Comparison of ENCODE assay signal across 8 mouse cellular contexts in genomic region chr6:119489765-119490164, GRCm38 (mm10). TPM values are rescaled to one million over a fixed set of nuclear protein-coding genes. Genes with fewer than 3 reads are reported as not detected.
DNase-seq lines count a peak whose midpoint lies in the region; ATAC-seq and TF ChIP-seq lines count a peak whose summit lies in the region.

No protein-coding gene starts in this region.

- H3K4me2 ChIP-seq in stomach, embryonic 16.5 days (ENCODE audit: low read depth, low read length), result peak overlapping the region; percentile 32; the same call in 1 of the 2 replicates

- H3K36me3 ChIP-seq in ES-E14 (ENCODE audit: control insufficient read depth, insufficient read depth, low read length, poor library complexity, severe bottlenecking), result peaks cover under 1% of the 10 kb centered on the region; the same call in 1 of the 2 replicates
- no peaks in the 10 kb centered on the region for H3K36me3 ChIP-seq in stomach, embryonic 16.5 days (ENCODE audit: control insufficient read depth, insufficient read depth, low read length)

- H3K4me1 ChIP-seq in ES-E14 (ENCODE audit: control insufficient read depth in 2 of 2, insufficient read depth in 2 of 2, low read length in 2 of 2, poor library complexity in 1 of 2), result peaks cover 0 to 2% of the 10 kb centered on the region in 2 experiments; a peak in 1 of 4 replicates
- H3K4me1 ChIP-seq in stomach, embryonic 16.5 days (ENCODE audit: control insufficient read depth, insufficient read depth, low read length), result peaks cover 14% of the 10 kb centered on the region; the same call in 1 of the 2 replicates

- in situ Hi-C loops in ES-E14 (cut with MboI; ENCODE audit: low sequenced_read_pairs in 2 of 2, unreplicated experiment in 2 of 2), result loop anchor here (10.0 to 25.0 kb wide), 3 partner anchors 423 to 705 kb away; partner anchors contain the start of gene Rad52 (in 2 of the 2)

- WGBS in stomach, embryonic 16.5 days, result 6% methylated on average over 5 of the region's 5 CpGs

- H3K27ac ChIP-seq in ES-E14 (ENCODE audit: insufficient read depth, low read depth, low read length, poor library complexity, severe bottlenecking), result no peak overlapping the region
- no peak overlapping the region for H3K27ac ChIP-seq in stomach, embryonic 16.5 days (ENCODE audit: low read length)

- DNase-seq in layer of hippocampus, postnatal 10 days (ENCODE audit: low spot score in 2 of 2), result peak; percentile 67 to 69
- no peak for DNase-seq in layer of hippocampus, adult 9-10 months (ENCODE audit: low spot score)
- DNase-seq in ES-E14 (ENCODE audit: low read depth, low spot score), result no peak
- DNase-seq in embryo, embryonic 10 days (ENCODE audit: low spot score), result peak; percentile 85
- peak; percentile 52 for DNase-seq in lung, postnatal 14 days
- no peak for DNase-seq in adrenal gland, postnatal 25 days

- H3K4me3 ChIP-seq in ES-E14 (ENCODE audit: insufficient read depth in 1 of 2, low read depth in 1 of 2, low read length in 2 of 2, poor library complexity in 1 of 2, severe bottlenecking in 1 of 2), result no peak overlapping the region
- 0 out of 2 replicates have a peak overlapping the region, but pooled peaks have one; percentile 12 for H3K4me3 ChIP-seq in stomach, embryonic 16.5 days (replicated peaks; ENCODE audit: low read length)

- no peaks in the 10 kb centered on the region for H3K9me3 ChIP-seq in ES-E14 (ENCODE audit: control insufficient read depth, insufficient read depth, low read depth, low read length)
- no peaks in the 10 kb centered on the region for H3K9me3 ChIP-seq in stomach, embryonic 16.5 days (replicated peaks; ENCODE audit: control insufficient read depth, low read length)

- H3K9ac ChIP-seq in ES-E14 (ENCODE audit: insufficient read depth, low read depth, low read length, poor library complexity, severe bottlenecking), result no peak overlapping the region
- H3K9ac ChIP-seq in stomach, embryonic 16.5 days (ENCODE audit: low read length), result no peak overlapping the region

- H3K27me3 ChIP-seq in stomach, embryonic 16.5 days (ENCODE audit: control insufficient read depth, insufficient read depth, low read length), result no peaks in the 10 kb centered on the region

- peak; percentile 59 to 66; a peak in 3 of 4 replicates for ATAC-seq in hematopoietic stem cell, adult 5-6 weeks (replicated peaks in 1 of 2; ENCODE audit: insufficient read depth in 1 of 2, low FRiP score in 2 of 2, low TSS enrichment in 1 of 2, low read depth in 1 of 2, poor library complexity in 2 of 2, severe bottlenecking in 2 of 2)
- peak; percentile 27; the same call in 1 of the 2 replicates for ATAC-seq in stomach, embryonic 16.5 days (ENCODE audit: insufficient read depth, low FRiP score)

TF ChIP-seq in ES-E14, 5 proteins besides CTCF, POLR2A, EP300 and RAD21:
- no peak for TF ChIP-seq MAFK (IDR thresholded peaks at IDR 0.05; ENCODE audit: insufficient read depth, low read depth, low read length)
- peak; percentile 90; the same call in 1 of the 2 replicates for TF ChIP-seq ZC3H11A (IDR thresholded peaks at IDR 0.05; ENCODE audit: borderline replicate concordance, low read depth, low read length)

RNA-seq across cellular contexts. Expression of gene Fbxl14, which starts 10.3 kb away (rescaled TPM):
- 10 to 100 TPM; 21.8 to 24.0 TPM for total RNA-seq in layer of hippocampus, postnatal 10 days (2021)
- 44.1 and 47.9 TPM in 2 replicates for total RNA-seq in ES-E14 (2012; rRNA removed)
- 57.2 and 67.6 TPM in 2 replicates for total RNA-seq in hematopoietic stem cell, adult 5-6 weeks (2017)
- polyA plus RNA-seq in stomach, embryonic 16.5 days (2015; fragmentation: Nextera tagmentation; extraction: Ambion mirVana), result 3.9 and 4.3 TPM in 2 replicates
- total RNA-seq in adrenal gland, postnatal 25 days (2021), result 39.5 and 40.8 TPM in 2 replicates

RNA-seq across cellular contexts. Expression of gene Wnt5b, which starts 54.4 kb away (rescaled TPM):
- total RNA-seq in layer of hippocampus, postnatal 10 days (2021), result 1 to 10 TPM; 2.2 to 2.4 TPM
- total RNA-seq in ES-E14 (2012; rRNA removed), result 2.5 and 3.5 TPM in 2 replicates
- 0.81 TPM in 1 of 2 replicates, not detected in the other for total RNA-seq in hematopoietic stem cell, adult 5-6 weeks (2017)
- 6.2 and 6.4 TPM in 2 replicates for polyA plus RNA-seq in stomach, embryonic 16.5 days (2015; fragmentation: Nextera tagmentation; extraction: Ambion mirVana)
- 1.7 and 2.7 TPM in 2 replicates for total RNA-seq in adrenal gland, postnatal 25 days (2021)

Comparison
In these comparisons a context has a peak if more than half of its experiments do, and no peak if none do; other contexts are left out.
1. DNase-seq: peak in layer of hippocampus, postnatal 10 days (2 of 2), embryo, embryonic 10 days (single experiment) and lung, postnatal 14 days (single experiment); none in layer of hippocampus, adult 9-10 months (single experiment), ES-E14 (single experiment) and adrenal gland, postnatal 25 days (single experiment).